Mouse (Mus musculus) C2C12 (cell line): ENCODE measurements around the gene Opn4. TPM values are rescaled to one million over a fixed set of nuclear protein-coding genes. Genes with fewer than 3 reads are reported as not detected.

Source experiments
- H3K27me3 ChIP-seq: one replicate; pipeline ENCODE4 v1.6.1; 2011; ENCODE audit not compliant: control insufficient read depth, insufficient read depth, insufficient read length
- H3K36me3 ChIP-seq: one replicate; pipeline ENCODE4 v1.6.1; 2011; ENCODE audit not compliant: control insufficient read depth, insufficient read depth
- H3K4me3 ChIP-seq: one replicate; pipeline ENCODE4 v1.5.1; 2011; ENCODE audit warnings: mild to moderate bottlenecking, control low read depth; ENCODE audit not compliant: poor library complexity, insufficient read depth, severe bottlenecking
- H3K79me2 ChIP-seq: one replicate; pipeline ENCODE4 v1.6.1; 2011; ENCODE audit not compliant: control insufficient read depth, insufficient read depth
- H3K79me3 ChIP-seq: one replicate; pipeline ENCODE4 v1.6.1; 2011; ENCODE audit warnings: low read depth, control low read depth
- H3ac ChIP-seq: one replicate; pipeline ENCODE3; 2011; ENCODE audit warnings: low read depth; ENCODE audit not compliant: control insufficient read depth, insufficient read length
- CEBPB ChIP-seq: IDR thresholded peaks from one replicate; pipeline ENCODE4 v1.6.1; 2011; ENCODE audit warnings: low read depth, mild to moderate bottlenecking, control low read depth, moderate library complexity
- CTCF ChIP-seq: IDR thresholded peaks from one replicate; pipeline ENCODE4 v1.5.1; 2011; ENCODE audit not compliant: control insufficient read depth, insufficient read depth, insufficient read length
- FOSL1 ChIP-seq: IDR thresholded peaks from one replicate; pipeline ENCODE4 v1.8.0; 2011; ENCODE audit warnings: mild to moderate bottlenecking, low read length; ENCODE audit not compliant: poor library complexity, insufficient read depth, severe bottlenecking
- MAX ChIP-seq: IDR thresholded peaks from one replicate; pipeline ENCODE4 v1.6.1; 2011; ENCODE audit warnings: mild to moderate bottlenecking, control low read depth
- MYOD1 ChIP-seq: IDR thresholded peaks from one replicate; pipeline ENCODE4 v1.6.1; 2011; ENCODE audit warnings: low read depth; ENCODE audit not compliant: control insufficient read depth, insufficient read length
- MYOG ChIP-seq: IDR thresholded peaks from one replicate; pipeline ENCODE4 v1.6.1; 2011; ENCODE audit not compliant: control insufficient read depth, insufficient read length; ENCODE audit errors: extremely low read depth
- USF1 ChIP-seq: IDR thresholded peaks from one replicate; pipeline ENCODE4 v1.6.1; 2011; ENCODE audit warnings: low read depth, mild to moderate bottlenecking, control low read depth, moderate library complexity
- polyA plus RNA-seq: library from polyadenylated mRNA; unstranded; fragments of >200 nt; fragmentation: generic; extraction: Trizol; gene quantifications from one replicate; pipeline ENCODE4 v1.2.1, GENCODE M21; 2012; ENCODE audit warnings: missing spikeins

Opn4 gene
- polyA plus RNA-seq, 1 experiment, result not detected

- Histone ChIP-seq H3K79me2 (peaks cover 19% of the 10 kb centered on the region), H3K4me3 (no peak overlapping the region), H3K79me3 (peaks cover 4% of the 10 kb centered on the region), H3K36me3 (no peaks in the 10 kb centered on the region), H3K27me3 (no peaks in the 10 kb centered on the region), H3ac (no peak overlapping the region)
- no peak for TF ChIP-seq USF1
- TF ChIP-seq FOSL1, result no peak
- no peak for TF ChIP-seq CTCF
- no peak for TF ChIP-seq MYOD1
- TF ChIP-seq MYOG, result no peak
- TF ChIP-seq MAX, result no peak
- TF ChIP-seq CEBPB, result no peak
Observed at GRCm38 (mm10) chr14:34590017-34590570, 9.8 kb downstream of the Opn4 start.

- Histone ChIP-seq H3ac (no peak overlapping the region), H3K27me3 (no peaks in the 10 kb centered on the region), H3K4me3 (no peak overlapping the region), H3K79me3 (peaks cover 4% of the 10 kb centered on the region), H3K36me3 (no peaks in the 10 kb centered on the region), H3K79me2 (peaks cover 19% of the 10 kb centered on the region)
- TF ChIP-seq MAX, result no peak
- no peak for TF ChIP-seq USF1
- no peak for TF ChIP-seq CTCF
- TF ChIP-seq FOSL1, result no peak
- TF ChIP-seq MYOG, result no peak
- TF ChIP-seq MYOD1, result no peak
- no peak for TF ChIP-seq CEBPB
Observed at GRCm38 (mm10) chr14:34589185-34589713, 10.7 kb downstream of the Opn4 start.

GRCm38 (mm10) chr14:34588498-34588897 is 11.4 kb downstream of the Opn4 start, which contains the start of gene Ldb3:
Gene Ldb3, minus strand, starts transcription at chr14:34588682.
- Histone ChIP-seq H3K27me3 (no peaks in the 10 kb centered on the region), H3K4me3 (peak within 1 kb of the TSS; percentile 31), H3K36me3 (no peaks in the 10 kb centered on the region), H3K79me3 (peaks cover 4% of the 10 kb centered on the region), H3ac (peak within 1 kb of the TSS; percentile 69), H3K79me2 (peaks cover 19% of the 10 kb centered on the region)
- TF ChIP-seq MYOD1, result no peak
- TF ChIP-seq USF1, result no peak
- TF ChIP-seq FOSL1, result peak; percentile 59
- TF ChIP-seq MYOG, result no peak
- TF ChIP-seq CEBPB, result no peak
- no peak for TF ChIP-seq MAX
- TF ChIP-seq CTCF, result no peak

- no peak for TF ChIP-seq MYOD1
- no peak for TF ChIP-seq CEBPB
- no peak for TF ChIP-seq FOSL1
- TF ChIP-seq MYOG, result no peak
- TF ChIP-seq CTCF, result no peak
- no peak for TF ChIP-seq MAX
- TF ChIP-seq USF1, result no peak
- Histone ChIP-seq H3ac (peak overlapping the region; percentile 69), H3K4me3 (peak overlapping the region; percentile 31), H3K36me3 (no peaks in the 10 kb centered on the region), H3K79me2 (peaks cover 19% of the 10 kb centered on the region), H3K79me3 (peaks cover 4% of the 10 kb centered on the region), H3K27me3 (no peaks in the 10 kb centered on the region)
Observed at GRCm38 (mm10) chr14:34588005-34588404, 11.9 kb downstream of the Opn4 start.

- H3K36me3 ChIP-seq, result no peaks in the 10 kb centered on the region
Observed at GRCm38 (mm10) chr14:34586871-34587270, 13.1 kb downstream of the Opn4 start.

More at GRCm38 (mm10) chr14:34586871-34587270, 13.1 kb downstream of the Opn4 start:
- TF ChIP-seq MYOD1 (no peak), CTCF (no peak), FOSL1 (no peak), MAX (no peak), MYOG (no peak), USF1 (no peak), CEBPB (no peak)
- Histone ChIP-seq H3K79me2 (peaks cover 19% of the 10 kb centered on the region), H3K79me3 (peaks cover 4% of the 10 kb centered on the region), H3K27me3 (no peaks in the 10 kb centered on the region), H3ac (no peak overlapping the region), H3K4me3 (peak overlapping the region; percentile 31)
